Mouse (Mus musculus) stomach, embryonic 15.5 days (tissue): ENCODE results near the gene H1fx. TPM values are rescaled to one million over a fixed set of nuclear protein-coding genes. Genes with fewer than 3 reads are reported as not detected.
"Not testable (repeated sequence)": the region's sequence is repeated elsewhere in the genome, so short reads cannot be mapped to it uniquely, and the experiment has no call there.

Source experiments
- ATAC-seq: fragments of 200-750 bp; cut with Nextera tagmentation; 2 replicates; pipeline ENCODE4 v1.8.0; 2017; ENCODE audit warnings: low read depth, moderate number of reproducible peaks, moderate TSS enrichment; ENCODE audit not compliant: insufficient read depth, low FRiP score
- H3K27ac ChIP-seq: fragments of 300-500 bp; sonication (generic); 2 replicates; pipeline ENCODE4 v1.5.1; 2015; ENCODE audit warnings: mild to moderate bottlenecking, inconsistent platforms
- H3K27me3 ChIP-seq: fragments of 300-500 bp; sonication (generic); replicated peaks from 2 replicates; pipeline ENCODE4 v1.6.1; 2015; ENCODE audit warnings: inconsistent platforms
- H3K36me3 ChIP-seq: fragments of 300-500 bp; sonication (generic); 2 replicates; pipeline ENCODE4 v1.6.1; 2015; ENCODE audit warnings: inconsistent platforms
- H3K4me1 ChIP-seq: fragments of 300-500 bp; sonication (generic); 2 replicates; pipeline ENCODE4 v1.6.1; 2015; ENCODE audit warnings: inconsistent platforms
- H3K4me2 ChIP-seq: fragments of 300-500 bp; sonication (generic); 2 replicates; pipeline ENCODE4 v1.6.1; 2015; ENCODE audit warnings: mild to moderate bottlenecking, inconsistent platforms
- H3K4me3 ChIP-seq: fragments of 300-500 bp; sonication (generic); replicated peaks from 2 replicates; pipeline ENCODE4 v1.5.1; 2015; ENCODE audit warnings: inconsistent platforms
- H3K9ac ChIP-seq: fragments of 300-500 bp; sonication (generic); 2 replicates; pipeline ENCODE4 v1.6.1; 2015; ENCODE audit warnings: inconsistent platforms
- H3K9me3 ChIP-seq: fragments of 300-500 bp; sonication (generic); 2 replicates; pipeline ENCODE4 v1.6.1; 2016; ENCODE audit warnings: inconsistent platforms
- WGBS: fragments of 180-500 bp; shearing (Covaris S2); methylation state at CpG from one replicate; pipeline ENCODE4 v1.1.7; 2015; 5-methylcytosine and 5-hydroxymethylcytosine counted together
- polyA plus RNA-seq: library from polyadenylated mRNA; unstranded; fragments of >200 nt; fragmentation: Nextera tagmentation; extraction: Ambion mirVana; gene quantifications from 2 replicates; pipeline ENCODE4 v1.2.1, GENCODE M21; 2015

H1fx gene
- 37.2 and 39.2 TPM in 2 replicates for polyA plus RNA-seq

- H3K9me3 ChIP-seq: no peaks in the 10 kb centered on the region
- no peaks in the 10 kb centered on the region for H3K36me3 ChIP-seq
- peak within 1 kb of the TSS; percentile 77 for H3K27ac ChIP-seq
- peak within 1 kb of the TSS; percentile 73 for H3K9ac ChIP-seq
- peak within 1 kb of the TSS; percentile 85 for H3K4me2 ChIP-seq
- peaks cover 15% of the 10 kb centered on the region for H3K4me1 ChIP-seq
- peak; percentile 82 for ATAC-seq
- no peaks in the 10 kb centered on the region for H3K27me3 ChIP-seq
- H3K4me3 ChIP-seq: peak within 1 kb of the TSS; percentile 83
- WGBS: under 1% methylated on average over 51 of the region's 55 CpGs
Observed at GRCm38 (mm10) chr6:87981547-87982256, at the start of gene H1fx. Gene H1fx, minus strand, starts transcription at chr6:87981637.

GRCm38 (mm10) chr6:88030432-88030831 is 49.0 kb upstream of the H1fx start:
- Histone ChIP-seq H3K27me3 (no peaks in the 10 kb centered on the region), H3K4me3 (no peak overlapping the region), H3K9ac (no peak overlapping the region), H3K4me1 (no peaks in the 10 kb centered on the region), H3K9me3 (no peaks in the 10 kb centered on the region), H3K27ac (no peak overlapping the region), H3K4me2 (no peak overlapping the region), H3K36me3 (0 out of 2 replicates have a peak, but pooled peaks cover 2% of the 10 kb centered on the region)
- no peak for ATAC-seq
- WGBS: 93% methylated on average over 2 of the region's 2 CpGs

- 74% methylated on average over 5 of the region's 5 CpGs for WGBS
- no peak overlapping the region for H3K4me2 ChIP-seq
- H3K27ac ChIP-seq: no peak overlapping the region
- H3K4me3 ChIP-seq: no peak overlapping the region
- H3K4me1 ChIP-seq: no peaks in the 10 kb centered on the region
- no peak for ATAC-seq
- H3K36me3 ChIP-seq: 0 out of 2 replicates have a peak, but pooled peaks cover 2% of the 10 kb centered on the region
- no peaks in the 10 kb centered on the region for H3K27me3 ChIP-seq
- H3K9me3 ChIP-seq: no peaks in the 10 kb centered on the region
- no peak overlapping the region for H3K9ac ChIP-seq
Observed at GRCm38 (mm10) chr6:88027390-88027789, 46.0 kb upstream of the H1fx start.

GRCm38 (mm10) chr6:88023316-88023890 is 42.0 kb upstream of the H1fx start:
- Histone ChIP-seq H3K4me2 (no peak overlapping the region), H3K36me3 (no peaks in the 10 kb centered on the region), H3K9me3 (no peaks in the 10 kb centered on the region), H3K4me1 (peaks cover 2% of the 10 kb centered on the region; the same call in 1 of the 2 replicates), H3K27ac (no peak overlapping the region), H3K4me3 (no peak overlapping the region), H3K27me3 (no peaks in the 10 kb centered on the region), H3K9ac (no peak overlapping the region)
- 92% methylated on average over 10 of the region's 10 CpGs for WGBS
- no peak for ATAC-seq

- Histone ChIP-seq H3K36me3 (no peaks in the 10 kb centered on the region), H3K27me3 (no peaks in the 10 kb centered on the region), H3K27ac (no peak overlapping the region), H3K9me3 (no peaks in the 10 kb centered on the region), H3K4me1 (peaks cover 11% of the 10 kb centered on the region), H3K9ac (no peak overlapping the region), H3K4me2 (no peak overlapping the region), H3K4me3 (no peak overlapping the region)
- WGBS: 71% methylated on average over 2 of the region's 2 CpGs
- ATAC-seq: no peak
Observed at GRCm38 (mm10) chr6:88019154-88019553, 37.7 kb upstream of the H1fx start.

GRCm38 (mm10) chr6:88017821-88018220 is 36.4 kb upstream of the H1fx start:
- H3K4me3 ChIP-seq: no peak overlapping the region
- no peak overlapping the region for H3K9ac ChIP-seq
- WGBS: 58% methylated on average over 4 of the region's 4 CpGs
- no peaks in the 10 kb centered on the region for H3K36me3 ChIP-seq
- ATAC-seq: no peak
- no peak overlapping the region for H3K27ac ChIP-seq
- peaks cover 11% of the 10 kb centered on the region for H3K4me1 ChIP-seq
- no peaks in the 10 kb centered on the region for H3K9me3 ChIP-seq
- no peak overlapping the region for H3K4me2 ChIP-seq
- no peaks in the 10 kb centered on the region for H3K27me3 ChIP-seq

- H3K4me3 ChIP-seq: no peak overlapping the region
- no peak overlapping the region for H3K4me2 ChIP-seq
- no peak overlapping the region for H3K9ac ChIP-seq
- no peak for ATAC-seq
- no peaks in the 10 kb centered on the region for H3K36me3 ChIP-seq
- H3K27ac ChIP-seq: no peak overlapping the region
- no peaks in the 10 kb centered on the region for H3K9me3 ChIP-seq
- peaks cover 11% of the 10 kb centered on the region for H3K4me1 ChIP-seq
- H3K27me3 ChIP-seq: no peaks in the 10 kb centered on the region
- 65% methylated on average over 2 of the region's 2 CpGs for WGBS
Observed at GRCm38 (mm10) chr6:88015797-88016196, 34.4 kb upstream of the H1fx start.

- Histone ChIP-seq H3K4me3 (no peak overlapping the region), H3K36me3 (peaks cover 9% of the 10 kb centered on the region; the same call in 1 of the 2 replicates), H3K27ac (no peak overlapping the region), H3K9me3 (no peaks in the 10 kb centered on the region), H3K4me2 (no peak overlapping the region), H3K27me3 (no peaks in the 10 kb centered on the region), H3K9ac (no peak overlapping the region), H3K4me1 (peaks cover 10% of the 10 kb centered on the region)
- WGBS: 75% methylated on average over 4 of the region's 4 CpGs
- ATAC-seq: no peak
Observed at GRCm38 (mm10) chr6:88013456-88013855, 32.0 kb upstream of the H1fx start.

- Histone ChIP-seq H3K4me1 (0 out of 2 replicates have a peak, but pooled peaks cover 4% of the 10 kb centered on the region), H3K4me3 (no peak overlapping the region), H3K36me3 (peaks cover 14% of the 10 kb centered on the region; the same call in 1 of the 2 replicates), H3K4me2 (no peak overlapping the region), H3K9ac (no peak overlapping the region), H3K27ac (no peak overlapping the region), H3K27me3 (no peaks in the 10 kb centered on the region), H3K9me3 (no peaks in the 10 kb centered on the region)
- ATAC-seq: no peak
- 76% methylated on average over 2 of the region's 2 CpGs for WGBS
Observed at GRCm38 (mm10) chr6:88012601-88013000, 31.2 kb upstream of the H1fx start.

GRCm38 (mm10) chr6:88011106-88011505 is 29.7 kb upstream of the H1fx start:
- H3K36me3 ChIP-seq: peaks cover 14% of the 10 kb centered on the region; the same call in 1 of the 2 replicates
- WGBS: 47% methylated on average over 1 of the region's 1 CpGs
- ATAC-seq, H3K4me3 ChIP-seq, H3K27ac ChIP-seq, H3K4me1 ChIP-seq, H3K9me3 ChIP-seq, H3K4me2 ChIP-seq, H3K27me3 ChIP-seq, H3K9ac ChIP-seq: not testable (repeated sequence)

- Histone ChIP-seq H3K4me1 (no peaks in the 10 kb centered on the region), H3K9me3 (no peaks in the 10 kb centered on the region), H3K27me3 (no peaks in the 10 kb centered on the region), H3K36me3 (peaks cover 20% of the 10 kb centered on the region), H3K4me3 (no peak overlapping the region), H3K9ac (no peak overlapping the region), H3K27ac (no peak overlapping the region), H3K4me2 (no peak overlapping the region)
- ATAC-seq: no peak
- 87% methylated on average over 4 of the region's 4 CpGs for WGBS
Observed at GRCm38 (mm10) chr6:88009209-88009608, 27.8 kb upstream of the H1fx start.

GRCm38 (mm10) chr6:88004773-88005172 is 23.3 kb upstream of the H1fx start:
- H3K36me3 ChIP-seq: peaks cover 53% of the 10 kb centered on the region
- H3K4me1 ChIP-seq, H3K9ac ChIP-seq, H3K27ac ChIP-seq, ATAC-seq, H3K9me3 ChIP-seq, H3K27me3 ChIP-seq, H3K4me3 ChIP-seq, H3K4me2 ChIP-seq: not testable (repeated sequence)
- whole genome bisulfite sequencing: 87% methylated on average over 14 of the region's 14 CpGs
